Mouse (Mus musculus) right cerebral cortex, postnatal 10 days (tissue): ENCODE data around the gene Cd300a.
"Not testable (repeated sequence)": the region's sequence is repeated elsewhere in the genome, so short reads cannot be mapped to it uniquely, and the experiment has no call there.

Source experiments
- DNase-seq, 2 experiments: peaks; one replicate each; pipeline ENCODE4 v3.0.0; 2021; ENCODE audit warnings: low spot score in 2 of 2

The Cd300a gene

GRCm38 (mm10) chr11:114907567-114907966 is 17.7 kb downstream of the Cd300a start:
- no peak for DNase-seq

GRCm38 (mm10) chr11:114908086-114908485 is 18.2 kb downstream of the Cd300a start:
- DNase-seq: no peak

GRCm38 (mm10) chr11:114909538-114909937 is 19.7 kb downstream of the Cd300a start:
- not testable (repeated sequence) for DNase-seq

- DNase-seq: peak; percentile 84 to 90
Measured at GRCm38 (mm10) chr11:114912847-114913246, 23.0 kb downstream of the Cd300a start.

DNA sequence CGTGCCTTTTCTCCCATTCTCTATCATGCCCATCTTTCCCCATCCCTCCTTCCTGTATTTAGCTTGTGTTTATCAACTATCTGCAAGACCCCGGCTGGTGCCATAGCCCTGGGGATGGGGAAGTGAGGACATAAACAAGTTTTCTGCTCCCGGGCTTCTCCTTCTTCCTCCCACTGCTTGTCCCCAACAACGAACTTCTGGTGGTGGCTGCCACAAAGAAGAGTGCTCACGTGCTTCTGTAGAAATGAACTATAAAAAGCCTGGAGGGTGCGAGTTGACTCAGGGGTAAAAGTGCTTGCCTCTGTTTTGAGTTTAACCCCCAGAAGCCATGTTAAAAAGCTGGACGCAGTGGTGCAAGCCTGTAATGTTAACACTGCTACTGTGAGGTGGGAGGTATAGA is 25.1 kb downstream of the Cd300a start:
- no peak for DNase-seq

GRCm38 (mm10) chr11:114917120-114917519 is 27.3 kb downstream of the Cd300a start:
- DNase-seq: no peak

GRCm38 (mm10) chr11:114922439-114922838 is 32.6 kb downstream of the Cd300a start:
- peak; percentile 45 to 59 for DNase-seq

DNA sequence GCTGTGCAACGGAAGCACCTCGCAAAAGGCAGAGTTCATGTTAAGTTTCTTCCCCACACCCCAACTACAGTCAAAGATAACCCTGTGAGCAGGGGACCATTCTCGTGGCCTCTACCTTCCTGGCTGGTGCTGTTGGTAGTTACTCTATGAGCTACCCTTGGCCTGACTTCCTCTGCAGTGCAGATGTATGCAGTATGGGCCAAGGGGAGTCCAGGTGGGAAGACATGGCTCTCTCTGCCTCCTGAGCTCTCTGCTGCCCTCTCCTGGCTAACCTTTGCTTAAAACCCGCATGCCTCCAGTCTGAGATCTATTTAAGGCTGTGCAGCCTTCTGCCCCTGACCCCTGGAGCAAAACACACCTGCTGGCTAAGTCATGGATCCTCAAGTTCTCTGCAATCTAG is 34.1 kb downstream of the Cd300a start:
- no peak for DNase-seq

DNA sequence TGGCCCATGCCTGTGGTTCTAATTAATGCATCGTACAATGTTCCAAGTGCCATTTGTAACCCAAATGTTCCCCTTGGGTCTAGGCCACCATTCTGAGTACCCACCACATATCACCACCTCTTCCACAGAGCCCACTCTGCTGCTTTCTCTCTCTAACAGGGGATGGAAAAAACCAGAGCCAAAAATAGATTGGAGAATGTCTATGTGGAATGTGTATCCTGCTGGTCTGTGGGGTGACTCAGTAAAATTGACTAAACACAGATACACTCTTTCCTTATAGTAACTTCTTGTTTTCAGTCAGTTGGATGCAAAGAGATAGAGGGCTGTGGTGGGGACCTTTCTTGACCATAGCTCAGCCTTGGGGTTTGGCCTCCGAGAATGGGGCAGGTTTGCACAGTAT is 39.7 kb downstream of the Cd300a start:
- DNase-seq: no peak

- DNase-seq: no peak
Measured at GRCm38 (mm10) chr11:114931041-114931440, 41.2 kb downstream of the Cd300a start.

- DNase-seq: no peak
Measured at GRCm38 (mm10) chr11:114933591-114933990, 43.8 kb downstream of the Cd300a start.

DNA sequence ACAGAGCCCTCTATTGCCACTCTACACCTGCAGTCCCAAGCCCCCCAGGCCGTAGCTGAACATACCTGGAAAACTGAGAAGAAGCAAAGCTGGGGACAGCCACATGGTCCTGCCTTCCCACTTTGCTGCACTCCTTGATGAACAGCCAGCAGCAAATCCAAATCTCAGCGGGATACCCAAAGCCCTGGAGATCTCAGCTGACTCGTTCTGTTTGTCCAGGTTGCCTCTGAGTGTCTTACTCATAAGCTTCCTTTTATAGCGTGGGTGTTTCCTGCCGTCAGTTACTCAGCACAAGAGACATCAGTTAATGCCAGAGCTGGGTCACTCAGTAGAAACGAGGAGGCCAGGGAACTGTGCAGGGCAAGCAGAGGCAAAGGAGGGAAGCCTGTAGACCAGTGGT is 44.3 kb downstream of the Cd300a start, which contains the start of gene Cd300lb:
Gene Cd300lb, minus strand, starts transcription at position 243 of the 400 bp plus-strand sequence.
- no peak for DNase-seq
